Mouse (Mus musculus) embryonic fibroblast, embryonic 13.5 days (primary cell): ENCODE measurements at regions not wholly inside any gene's neighbourhood (a gene's known extent, or its start where the extent isn't known, plus 50 kb on each side); places are given as distances from the start of the nearest gene placed in this dataset.

Experiments
- CTCF ChIP-seq: IDR thresholded peaks from 2 replicates; pipeline ENCODE4 v1.5.1; 2011; ENCODE audit warnings: mild to moderate bottlenecking, control low read depth, low read length, moderate library complexity, borderline replicate concordance; ENCODE audit not compliant: insufficient read depth
- POLR2A ChIP-seq: IDR thresholded peaks from 2 replicates; pipeline ENCODE4 v1.6.1; 2011; ENCODE audit warnings: low read depth, mild to moderate bottlenecking, control low read depth, low read length, moderate library complexity

DNA sequence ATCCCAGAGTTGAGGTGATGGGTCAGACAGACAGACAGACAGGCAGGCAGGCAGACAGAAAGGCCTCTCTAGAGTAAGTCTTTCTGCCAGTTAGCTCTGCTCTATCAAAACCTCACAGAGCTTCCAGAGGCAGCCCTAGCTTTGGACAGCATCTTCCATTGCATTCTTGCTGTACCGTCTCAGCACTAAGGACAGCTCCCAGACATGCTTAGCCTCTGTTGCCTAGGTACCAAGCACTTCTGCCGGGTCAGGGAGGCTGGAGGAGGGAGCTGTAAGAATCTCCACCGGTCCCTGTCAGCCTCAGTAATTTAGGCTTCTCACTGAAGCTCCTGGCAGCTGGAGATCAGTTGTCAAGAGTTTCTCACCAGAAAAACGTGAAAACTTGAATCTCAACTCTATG lies 107.4 kb downstream of the Drd1 start:
- no peak for TF ChIP-seq CTCF
- TF ChIP-seq POLR2A: no peak
